Mouse (Mus musculus) spleen, embryonic (tissue): Measurements from ENCODE around the gene Olfr992.
"Not testable (repeated sequence)": the region's sequence is repeated elsewhere in the genome, so short reads cannot be mapped to it uniquely, and the experiment has no call there.

Experiments used
- CTCF ChIA-PET: fragments of 350-600 bp; sonication (Branson Sonifier 250); formaldehyde crosslinking; loops from one replicate; lab custom pipeline; 2022; lab: Charles Lee

Olfr992 gene

DNA sequence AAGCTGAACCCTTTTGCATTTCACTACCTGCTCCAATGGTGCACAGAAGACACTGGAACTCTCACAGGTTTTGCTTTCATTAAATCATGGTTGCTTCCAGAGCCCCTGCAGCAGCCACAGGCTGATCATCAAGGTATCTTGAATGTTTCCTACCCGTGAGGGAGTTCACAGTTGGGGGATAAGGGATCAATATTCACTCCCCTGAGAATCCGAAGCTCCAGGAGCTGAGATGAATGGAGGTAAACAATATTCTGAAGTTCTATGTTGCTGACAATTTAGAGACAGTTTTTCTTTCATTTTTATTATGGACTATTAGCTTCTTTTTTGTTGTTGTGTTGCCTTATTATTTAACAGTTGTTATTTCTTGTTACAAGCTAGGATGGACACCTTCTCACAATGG lies at the start of gene Olfr992:
TSS of gene Olfr992 (minus strand) at position 101 of the 400 bp plus-strand sequence.
- CTCF ChIA-PET = no interaction called here

GRCm38 (mm10) chr2:85443539-85443938 lies 34.3 kb upstream of the Olfr992 start, which contains the start of gene Olfr995:
Gene Olfr995 (minus strand): TSS chr2:85443639.
- CTCF ChIA-PET = no interaction called here

GRCm38 (mm10) chr2:85442546-85442945 lies 33.3 kb upstream of the Olfr992 start:
- CTCF ChIA-PET = no interaction called here

GRCm38 (mm10) chr2:85436351-85436750 lies 27.1 kb upstream of the Olfr992 start, which contains the start of gene Olfr994:
Gene Olfr994 (minus strand): TSS chr2:85436451.
- CTCF ChIA-PET = no interaction called here

DNA sequence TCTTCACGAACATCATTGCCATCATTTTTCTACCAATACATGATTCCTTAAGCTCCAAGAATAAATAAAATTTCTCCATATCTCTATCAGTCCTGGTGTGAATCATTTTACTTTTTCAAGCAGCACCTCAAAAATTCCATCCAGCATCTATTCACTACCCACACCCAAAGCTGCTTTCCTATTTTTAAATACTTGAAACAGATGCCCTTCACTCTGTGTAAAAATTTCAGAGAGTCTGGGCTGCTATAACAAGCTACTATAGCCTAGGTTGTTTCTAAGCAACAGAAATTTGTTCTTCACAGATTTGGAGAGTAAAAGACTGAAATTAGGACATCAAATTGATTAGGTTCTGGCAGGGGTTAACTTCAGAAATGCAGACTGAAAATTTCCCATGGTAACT lies 16.6 kb upstream of the Olfr992 start:
- CTCF ChIA-PET = no interaction called here

GRCm38 (mm10) chr2:85414777-85415176 lies 5.5 kb upstream of the Olfr992 start, which contains the start of gene Olfr993:
Gene Olfr993 (minus strand): TSS chr2:85414877.
- CTCF ChIA-PET = no interaction called here

- CTCF ChIA-PET = not testable (repeated sequence)
Observed at GRCm38 (mm10) chr2:85363127-85363526, 46.1 kb downstream of the Olfr992 start, which contains the start of gene Olfr988. Gene Olfr988 (minus strand): TSS chr2:85363227.
